Mouse (Mus musculus) neural tube, embryonic 10.5 days (tissue): ENCODE measurements around the gene Abtb2.
"Not testable (repeated sequence)": the region's sequence is repeated elsewhere in the genome, so short reads cannot be mapped to it uniquely, and the experiment has no call there.

Experiments used
- DNase-seq: peaks from one replicate; pipeline ENCODE4 v3.0.0-alpha.2; 2017; ENCODE audit warnings: low spot score; ENCODE audit errors: extremely low spot score

The Abtb2 gene

GRCm38 (mm10) chr2:103565732-103566422, at the start of gene Abtb2:
TSS of gene Abtb2 (plus strand) at chr2:103566310.
- peak; percentile 90 for DNase-seq

GRCm38 (mm10) chr2:103516472-103516871, 49.6 kb upstream of the Abtb2 start:
- DNase-seq, result no peak

- no peak for DNase-seq
Observed at GRCm38 (mm10) chr2:103525596-103525995, 40.5 kb upstream of the Abtb2 start.

GRCm38 (mm10) chr2:103547132-103547531, 19.0 kb upstream of the Abtb2 start:
- peak; percentile 37 for DNase-seq

- DNase-seq, result not testable (repeated sequence)
Observed at GRCm38 (mm10) chr2:103550301-103550700, 15.8 kb upstream of the Abtb2 start.

GRCm38 (mm10) chr2:103554041-103554440, 12.1 kb upstream of the Abtb2 start:
- no peak for DNase-seq

- peak; percentile 14 for DNase-seq
Observed at GRCm38 (mm10) chr2:103556125-103556877, 9.8 kb upstream of the Abtb2 start.

- DNase-seq, result peak; percentile 7
Observed at GRCm38 (mm10) chr2:103560955-103561354, 5.2 kb upstream of the Abtb2 start.

GRCm38 (mm10) chr2:103564427-103565023, 1.6 kb upstream of the Abtb2 start:
- no peak for DNase-seq

GRCm38 (mm10) chr2:103565171-103565591, 929 bp upstream of the Abtb2 start:
- peak; percentile 53 for DNase-seq

- DNase-seq, result no peak
Observed at GRCm38 (mm10) chr2:103566423-103566712, 258 bp downstream of the Abtb2 start.

- peak; percentile 81 for DNase-seq
Observed at GRCm38 (mm10) chr2:103566713-103567521, 807 bp downstream of the Abtb2 start.

- peak; percentile 39 for DNase-seq
Observed at GRCm38 (mm10) chr2:103568161-103568560, 2.1 kb downstream of the Abtb2 start.

GRCm38 (mm10) chr2:103569716-103570115, 3.6 kb downstream of the Abtb2 start:
- no peak for DNase-seq

GRCm38 (mm10) chr2:103572354-103572753, 6.2 kb downstream of the Abtb2 start:
- no peak for DNase-seq

- no peak for DNase-seq
Observed at GRCm38 (mm10) chr2:103576371-103576770, 10.3 kb downstream of the Abtb2 start.

- no peak for DNase-seq
Observed at GRCm38 (mm10) chr2:103577752-103578662, 11.9 kb downstream of the Abtb2 start.

GRCm38 (mm10) chr2:103578663-103579213, 12.6 kb downstream of the Abtb2 start:
- DNase-seq, result no peak

GRCm38 (mm10) chr2:103580756-103581155, 14.6 kb downstream of the Abtb2 start:
- no peak for DNase-seq

- DNase-seq, result peak; percentile 39
Observed at GRCm38 (mm10) chr2:103581369-103581897, 15.3 kb downstream of the Abtb2 start.
